ENCODE assay signal across 30 mouse cellular contexts in genomic region chr2:4986798-4987197, GRCm38 (mm10). TPM values are rescaled to one million over a fixed set of nuclear protein-coding genes. Genes with fewer than 3 reads are reported as not detected.
"Had no signal": no experiment of that assay in that cellular context is flagged by ENCODE, and none has a peak within 500 bp of the region (broad histone marks: within the 10 kb centered on the region; RNA-seq: fewer than 3 reads in every experiment).

No protein-coding gene starts in this region.

- H3K36me3 ChIP-seq: heart, embryonic 15.5 days had no signal

- H3K9me3 ChIP-seq: heart, embryonic 13.5 days; heart, embryonic 15.5 days; hindbrain, embryonic 10.5 days; hindbrain, embryonic 12.5 days; intestine, embryonic 15.5 days; limb, embryonic 13.5 days had no signal

- H3K4me3 ChIP-seq: gastrocnemius, adult 2 months; heart, adult 2 months; heart, embryonic 13.5 days; heart, embryonic 15.5 days; hindbrain, embryonic 10.5 days; hindbrain, embryonic 12.5 days; intestine, embryonic 15.5 days; layer of hippocampus, adult 2 months; left cerebral cortex, adult 2 months; limb, embryonic 13.5 days had no signal

- H3K27me3 ChIP-seq: heart, embryonic 13.5 days; heart, embryonic 15.5 days; hindbrain, embryonic 12.5 days; intestine, embryonic 15.5 days; limb, embryonic 13.5 days had no signal

- H3K9ac ChIP-seq: heart, embryonic 13.5 days; heart, embryonic 15.5 days; hindbrain, embryonic 12.5 days; hindbrain, embryonic 14.5 days; intestine, embryonic 15.5 days; limb, embryonic 13.5 days had no signal

- ATAC-seq: forebrain, embryonic 16.5 days; hindbrain, embryonic 16.5 days; inflammation-experienced regulatory T-cells, adult 6 months; intestine, embryonic 15.5 days; intestine, postnatal 0 days had no signal

- H3K27ac ChIP-seq: gastrocnemius, adult 2 months; heart, adult 2 months; heart, embryonic 13.5 days; heart, embryonic 15.5 days; hindbrain, embryonic 10.5 days; hindbrain, embryonic 12.5 days; hindbrain, embryonic 14.5 days; intestine, embryonic 15.5 days; layer of hippocampus, adult 2 months; left cerebral cortex, adult 2 months; limb, embryonic 13.5 days had no signal

- H3K4me1 ChIP-seq: heart, embryonic 13.5 days; heart, embryonic 15.5 days; hindbrain, embryonic 10.5 days; hindbrain, embryonic 12.5 days; intestine, embryonic 15.5 days had no signal

- H3K4me2 ChIP-seq: heart, embryonic 11.5 days; heart, embryonic 13.5 days; heart, embryonic 15.5 days; hindbrain, embryonic 12.5 days; hindbrain, embryonic 14.5 days; intestine, embryonic 15.5 days; limb, embryonic 13.5 days had no signal

- DNase-seq: gastrocnemius, adult 2 months; gastrocnemius, postnatal 10 days; gastrocnemius, postnatal 25 days; heart, adult 11 months; heart, adult 2 months; heart, postnatal 14 days; heart, postnatal 36 days; kidney, adult 18-20 months; kidney, adult 8-10 months; kidney, postnatal 10 days; kidney, postnatal 25 days; kidney, postnatal 4 days had no signal

RNA-seq across cellular contexts. Expression of gene Ucma, which starts 10.9 kb away (rescaled TPM):
- polyA plus RNA-seq: forebrain, embryonic 16.5 days; heart, embryonic 11.5 days; heart, embryonic 13.5 days; heart, postnatal 0 days; hindbrain, embryonic 10.5 days; inflammation-experienced regulatory T-cells, adult 6 months; intestine, embryonic 15.5 days; intestine, postnatal 0 days; kidney, embryonic 14.5 days; kidney, embryonic 16.5 days; limb, embryonic 11.5 days had no signal
